Mouse (Mus musculus): ENCODE measurements around the gene Olfr1252. TPM values are rescaled to one million over a fixed set of nuclear protein-coding genes. Genes with fewer than 3 reads are reported as not detected.

The Olfr1252 gene
- polyA plus RNA-seq (2012; rRNA removed) = not detected in 2 replicates

GRCm38 (mm10) chr2:89724912-89725311 is at the start of gene Olfr1252:
TSS of gene Olfr1252 (minus strand) at chr2:89725012.
- DNase-seq (ENCODE audit: low read depth) = no peak

GRCm38 (mm10) chr2:89756990-89757389 is 32.2 kb upstream of the Olfr1252 start, which contains the start of gene Olfr1253:
TSS of gene Olfr1253 (minus strand) at chr2:89757090.
- DNase-seq (ENCODE audit: low read depth) = no peak

GRCm38 (mm10) chr2:89691980-89692379 is 32.8 kb downstream of the Olfr1252 start:
- DNase-seq (ENCODE audit: low read depth) = no peak

- DNase-seq (ENCODE audit: low read depth) = no peak
These were observed 53.0 kb downstream of the Olfr1252 start, which contains the start of gene Olfr1251 for GRCm38 (mm10) chr2:89671836-89672235. TSS of gene Olfr1251 (minus strand) at chr2:89671936.

Other genes with a start within 250 kb of the Olfr1252 start
- gene Olfr1241, start 237.9 kb downstream of the Olfr1252 start, polyA plus RNA-seq (2012; rRNA removed) = not detected in 2 replicates
- not detected in 2 replicates for gene Olfr1242, start 226.7 kb downstream of the Olfr1252 start, polyA plus RNA-seq (2012; rRNA removed)
- gene Olfr1243, start 193.5 kb downstream of the Olfr1252 start, polyA plus RNA-seq (2012; rRNA removed) = not detected in 2 replicates
- not detected in 2 replicates for gene Olfr1245, start 146.6 kb downstream of the Olfr1252 start, polyA plus RNA-seq (2012; rRNA removed)
- not detected in 2 replicates for gene Olfr1246, start 131.9 kb downstream of the Olfr1252 start, polyA plus RNA-seq (2012; rRNA removed)
- gene Olfr1247, start 110.9 kb downstream of the Olfr1252 start, polyA plus RNA-seq (2012; rRNA removed) = not detected in 2 replicates
- gene Olfr1248, start 106.8 kb downstream of the Olfr1252 start, polyA plus RNA-seq (2012; rRNA removed) = not detected in 2 replicates
- gene Olfr1249, start 90.0 kb downstream of the Olfr1252 start, polyA plus RNA-seq (2012; rRNA removed) = not detected in 2 replicates
- gene Olfr1250, start 63.5 kb downstream of the Olfr1252 start, polyA plus RNA-seq (2012; rRNA removed) = not detected in 2 replicates
- gene Olfr1251, start 53.1 kb downstream of the Olfr1252 start, polyA plus RNA-seq (2012; rRNA removed) = not detected in 2 replicates
- gene Olfr1253, start 32.1 kb upstream of the Olfr1252 start, polyA plus RNA-seq (2012; rRNA removed) = not detected in 2 replicates
- not detected in 2 replicates for gene Olfr1254, start 68.6 kb upstream of the Olfr1252 start, polyA plus RNA-seq (2012; rRNA removed)
- not detected in 2 replicates for gene Olfr1255, start 87.0 kb upstream of the Olfr1252 start, polyA plus RNA-seq (2012; rRNA removed)
- gene Olfr1256, start 116.5 kb upstream of the Olfr1252 start, polyA plus RNA-seq (2012; rRNA removed) = not detected in 2 replicates
- gene Olfr48, start 123.2 kb upstream of the Olfr1252 start, polyA plus RNA-seq (2012; rRNA removed) = not detected in 2 replicates
- not detected in 2 replicates for gene Olfr1257, start 153.4 kb upstream of the Olfr1252 start, polyA plus RNA-seq (2012; rRNA removed)
- gene Olfr1258, start 202.3 kb upstream of the Olfr1252 start, polyA plus RNA-seq (2012; rRNA removed) = not detected in 2 replicates
- gene Olfr1259, start 223.7 kb upstream of the Olfr1252 start, polyA plus RNA-seq (2012; rRNA removed) = not detected in 2 replicates
- not detected in 2 replicates for gene Olfr1260, start 249.3 kb upstream of the Olfr1252 start, polyA plus RNA-seq (2012; rRNA removed)

Data from gonadal fat pad, adult 2 months (tissue).